Mouse (Mus musculus): Measurements from ENCODE around the gene Chd3. TPM values are rescaled to one million over a fixed set of nuclear protein-coding genes. Genes with fewer than 3 reads are reported as not detected.

Gene Chd3
- total and polyA plus RNA-seq, 3 experiments = 31.9 to 92.0 (median 66.4) TPM

- no peak overlapping the region for H3K4me3 ChIP-seq (replicated peaks in 1 of 3; ENCODE audit: low read depth in 2 of 3, low read length in 2 of 3, poor library complexity in 1 of 3)
- H3K27me3 ChIP-seq (replicated peaks) = no peaks in the 10 kb centered on the region
- no peaks in the 10 kb centered on the region for H3K9me3 ChIP-seq (replicated peaks; ENCODE audit: low read length)
- no peak overlapping the region for H3K9ac ChIP-seq (ENCODE audit: insufficient read depth, low read depth)
- no peak overlapping the region for H3K4me2 ChIP-seq (ENCODE audit: insufficient read depth, low read depth, poor library complexity, severe bottlenecking)
- H3K79me2 ChIP-seq (replicated peaks; ENCODE audit: control insufficient read depth, extremely low read depth, insufficient read depth, poor library complexity, severe bottlenecking) = peaks cover 13% of the 10 kb centered on the region
- no peak overlapping the region for H3K27ac ChIP-seq (ENCODE audit: insufficient read depth, low read depth)
- H3K4me1 ChIP-seq (ENCODE audit: control insufficient read depth in 1 of 2, insufficient read depth in 2 of 2) = peaks cover 5 to 21% of the 10 kb centered on the region in 2 experiments; a peak in 2 of 4 replicates
- dilution Hi-C loops (cut with MboI; ENCODE audit: extremely low pct_ligation_motif_present, extremely low pct_unique_long_range_greater_than_20kb, low sequenced_read_pairs) = no loop called here
- DNase-seq (ENCODE audit: extremely low read depth) = no peak
- TF ChIP-seq NRF1 (IDR thresholded peaks at IDR 0.05; ENCODE audit: low read depth, low read length) = no peak
- TF ChIP-seq MXI1 (IDR thresholded peaks at IDR 0.05; ENCODE audit: low read depth, low read length) = no peak
- TF ChIP-seq MAZ (IDR thresholded peaks at IDR 0.05; ENCODE audit: low read depth, low read length) = no peak
- TF ChIP-seq CHD2 (IDR thresholded peaks at IDR 0.05; ENCODE audit: low read length) = no peak
- no peak for TF ChIP-seq POLR2AphosphoS2 (IDR thresholded peaks at IDR 0.05; ENCODE audit: low read depth, low read length)
- no peak for TF ChIP-seq ZMIZ1 (IDR thresholded peaks at IDR 0.05; ENCODE audit: low read depth, low read length)
- no peak for TF ChIP-seq PAX5 (IDR thresholded peaks at IDR 0.05; ENCODE audit: low read length)
- TF ChIP-seq JUND (conservative IDR thresholded peaks at IDR 0.05; ENCODE audit: low read depth, low read length) = no peak
- TF ChIP-seq ZNF384 (IDR thresholded peaks at IDR 0.05; ENCODE audit: low read depth, low read length) = no peak
- no peak for TF ChIP-seq SIN3A (IDR thresholded peaks at IDR 0.05; ENCODE audit: low read length)
- TF ChIP-seq ZC3H11A (IDR thresholded peaks at IDR 0.05; ENCODE audit: low read depth, low read length) = no peak
- TF ChIP-seq POLR2A (IDR thresholded peaks at IDR 0.05; ENCODE audit: low read depth, low read length) = no peak
- no peak for TF ChIP-seq TCF12 (IDR thresholded peaks at IDR 0.05; ENCODE audit: low read depth, low read length)
- no peak for TF ChIP-seq USF2 (conservative IDR thresholded peaks at IDR 0.05; ENCODE audit: low read depth, low read length)
- TF ChIP-seq NELFE (IDR thresholded peaks at IDR 0.05; ENCODE audit: low read depth, low read length) = no peak
- TF ChIP-seq ETS1 (conservative IDR thresholded peaks at IDR 0.05; ENCODE audit: low read depth, low read length) = no peak
- no peak for TF ChIP-seq USF1 (IDR thresholded peaks at IDR 0.05; ENCODE audit: low read depth, low read length)
- no peak for TF ChIP-seq E2F4 (IDR thresholded peaks at IDR 0.05; ENCODE audit: insufficient replicate concordance, low read depth, low read length)
- H3K36me3 ChIP-seq (replicated peaks in 1 of 2; ENCODE audit: control insufficient read depth in 1 of 2, insufficient read depth in 1 of 2, low read length in 1 of 2) = peaks cover 40 to 55% of the 10 kb centered on the region in 2 experiments
- in situ Hi-C loops (cut with MboI; ENCODE audit: low pct_ligation_motif_present, low pct_unique_long_range_greater_than_20kb, low sequenced_read_pairs) = loop anchor here (5.0 kb wide), 2 partner anchors 34 to 131 kb away; no protein-coding TSS in a partner anchor
These were observed 29.4 kb upstream of the Chd3 start for GRCm38 (mm10) chr11:69398486-69399200.

DNA sequence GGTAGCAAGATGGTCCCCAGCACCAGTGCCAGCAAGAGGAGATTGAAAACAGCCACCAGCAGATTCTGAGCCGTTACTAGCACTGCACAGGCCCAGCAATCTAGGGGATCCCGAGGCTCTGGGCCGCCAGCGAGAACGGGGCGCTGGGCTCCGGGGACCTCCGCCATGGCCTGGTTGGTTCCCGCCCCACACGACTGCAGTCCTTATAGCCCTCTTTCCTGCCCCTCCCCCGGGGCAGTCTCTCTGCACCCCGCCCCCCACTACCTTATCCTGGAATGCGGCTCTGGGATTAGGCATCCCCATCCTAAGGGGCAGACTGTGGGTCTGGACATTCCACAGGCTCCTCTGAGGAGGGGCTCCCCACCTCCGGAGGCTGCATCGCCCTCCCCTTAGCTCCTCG is 28.9 kb upstream of the Chd3 start, which contains the start of gene Tmem88:
TSS of gene Tmem88 (minus strand) at position 176 of the 400 bp plus-strand sequence.
- Histone ChIP-seq H3K79me2 (replicated peaks; ENCODE audit: control insufficient read depth, extremely low read depth, insufficient read depth, poor library complexity, severe bottlenecking) (peaks cover 13% of the 10 kb centered on the region), H3K4me1 (ENCODE audit: control insufficient read depth in 1 of 2, insufficient read depth in 2 of 2) (peaks cover 5 to 22% of the 10 kb centered on the region in 2 experiments; a peak in 2 of 4 replicates), H3K4me2 (ENCODE audit: insufficient read depth, low read depth, poor library complexity, severe bottlenecking) (no peak within 1 kb of the TSS), H3K9me3 (replicated peaks; ENCODE audit: low read length) (no peaks in the 10 kb centered on the region), H3K9ac (ENCODE audit: insufficient read depth, low read depth) (no peak within 1 kb of the TSS), H3K27ac (ENCODE audit: insufficient read depth, low read depth) (no peak within 1 kb of the TSS), H3K4me3 (replicated peaks in 1 of 3; ENCODE audit: low read depth in 2 of 3, low read length in 2 of 3, poor library complexity in 1 of 3) (no peak within 1 kb of the TSS), H3K36me3 (replicated peaks in 1 of 2; ENCODE audit: control insufficient read depth in 1 of 2, insufficient read depth in 1 of 2, low read length in 1 of 2) (peaks cover 35 to 50% of the 10 kb centered on the region in 2 experiments), H3K27me3 (replicated peaks) (no peaks in the 10 kb centered on the region)
- no peak for DNase-seq (ENCODE audit: extremely low read depth)
- TF ChIP-seq POLR2AphosphoS2 (IDR thresholded peaks at IDR 0.05; ENCODE audit: low read depth, low read length) (peak; percentile 70; the same call in 1 of the 2 replicates), EP300 (IDR thresholded peaks at IDR 0.05; ENCODE audit: low read length) (no peak), ZMIZ1 (IDR thresholded peaks at IDR 0.05; ENCODE audit: low read depth, low read length) (0 out of 2 replicates have a peak, but pooled peaks have one; percentile 31)
- dilution Hi-C loops (cut with MboI; ENCODE audit: extremely low pct_ligation_motif_present, extremely low pct_unique_long_range_greater_than_20kb, low sequenced_read_pairs) = no loop called here
- in situ Hi-C loops (cut with MboI; ENCODE audit: low pct_ligation_motif_present, low pct_unique_long_range_greater_than_20kb, low sequenced_read_pairs) = loop anchor here (5.0 kb wide), 2 partner anchors 34 to 131 kb away; no protein-coding TSS in a partner anchor

All from CH12.LX (cell line).